In genomic region chrX:162643091-162643788, GRCm38 (mm10) we compare ENCODE assay signal across 8 mouse cellular contexts. TPM values are rescaled to one million over a fixed set of nuclear protein-coding genes. Genes with fewer than 3 reads are reported as not detected.
DNase-seq lines count a peak whose midpoint lies in the region; ATAC-seq and TF ChIP-seq lines count a peak whose summit lies in the region.

Gene Reps2 (minus strand): TSS chrX:162643649.

- no peak for TF ChIP-seq POLR2A in limb, embryonic 14.5 days (IDR thresholded peaks at IDR 0.05; ENCODE audit: borderline replicate concordance, extremely low read depth, insufficient read depth, insufficient read length)

- 18% methylated on average over 47 of the region's 61 CpGs for WGBS in embryonic facial prominence, embryonic 15.5 days
- 28% methylated on average over 50 of the region's 61 CpGs for WGBS in kidney, embryonic 14.5 days
- WGBS in limb, embryonic 14.5 days: 15% methylated on average over 32 of the region's 61 CpGs
- WGBS in midbrain, embryonic 15.5 days: 22% methylated on average over 45 of the region's 61 CpGs

- H3K27me3 ChIP-seq in embryonic facial prominence, embryonic 15.5 days: 0 out of 2 replicates have a peak, but pooled peaks cover 11% of the 10 kb centered on the region
- peaks cover 4% of the 10 kb centered on the region; the same call in 1 of the 2 replicates for H3K27me3 ChIP-seq in kidney, embryonic 14.5 days (ENCODE audit: control insufficient read depth, insufficient read depth, low read length)
- no peaks in the 10 kb centered on the region; the same call in 1 of the 2 replicates for H3K27me3 ChIP-seq in limb, embryonic 14.5 days (ENCODE audit: control insufficient read depth, insufficient read depth, low read length)
- H3K27me3 ChIP-seq in midbrain, embryonic 15.5 days (replicated peaks): peaks cover 5% of the 10 kb centered on the region; the same call in 1 of the 2 replicates

- no peaks in the 10 kb centered on the region for H3K36me3 ChIP-seq in embryonic facial prominence, embryonic 15.5 days
- H3K36me3 ChIP-seq in kidney, embryonic 14.5 days (ENCODE audit: control insufficient read depth, insufficient read depth, low read length): no peaks in the 10 kb centered on the region
- no peaks in the 10 kb centered on the region for H3K36me3 ChIP-seq in limb, embryonic 14.5 days (ENCODE audit: control insufficient read depth, insufficient read depth, low read length)
- H3K36me3 ChIP-seq in midbrain, embryonic 15.5 days (replicated peaks): no peaks in the 10 kb centered on the region

- no peak for ATAC-seq in CD4-positive, CD25-positive, alpha-beta regulatory T cell, adult 4 months
- ATAC-seq in embryonic facial prominence, embryonic 15.5 days (ENCODE audit: insufficient number of reproducible peaks, low FRiP score, low TSS enrichment, low read depth): peak; percentile 91
- peak; percentile 98 for ATAC-seq in kidney, embryonic 14.5 days (ENCODE audit: low FRiP score, low TSS enrichment)
- peak; percentile 91 for ATAC-seq in limb, embryonic 14.5 days (ENCODE audit: low FRiP score, low read depth)
- ATAC-seq in midbrain, embryonic 15.5 days (replicated peaks): peak; percentile 98

- H3K27ac ChIP-seq in embryonic facial prominence, embryonic 15.5 days (replicated peaks): no peak within 1 kb of the TSS
- no peak within 1 kb of the TSS for H3K27ac ChIP-seq in kidney, embryonic 14.5 days (ENCODE audit: low read depth, low read length)
- no peak within 1 kb of the TSS for H3K27ac ChIP-seq in limb, embryonic 14.5 days (replicated peaks; ENCODE audit: low read depth, low read length)
- peak within 1 kb of the TSS; percentile 45; the same call in 1 of the 2 replicates for H3K27ac ChIP-seq in midbrain, embryonic 15.5 days

- peak within 1 kb of the TSS; percentile 58 for H3K4me3 ChIP-seq in embryonic facial prominence, embryonic 15.5 days (replicated peaks)
- peak within 1 kb of the TSS; percentile 54 for H3K4me3 ChIP-seq in kidney, embryonic 14.5 days (ENCODE audit: low read length)
- peak within 1 kb of the TSS; percentile 52 for H3K4me3 ChIP-seq in limb, embryonic 14.5 days (replicated peaks; ENCODE audit: low read length)
- H3K4me3 ChIP-seq in midbrain, embryonic 15.5 days: peak within 1 kb of the TSS; percentile 68

- H3K9ac ChIP-seq in embryonic facial prominence, embryonic 15.5 days: peak within 1 kb of the TSS; percentile 42
- H3K9ac ChIP-seq in kidney, embryonic 14.5 days (ENCODE audit: low read depth, low read length): peak within 1 kb of the TSS; percentile 54; the same call in 1 of the 2 replicates
- H3K9ac ChIP-seq in limb, embryonic 14.5 days (ENCODE audit: low read depth, low read length, severe bottlenecking): peak within 1 kb of the TSS; percentile 59
- peak within 1 kb of the TSS; percentile 69 for H3K9ac ChIP-seq in midbrain, embryonic 15.5 days

- H3K9me3 ChIP-seq in embryonic facial prominence, embryonic 15.5 days (replicated peaks): no peaks in the 10 kb centered on the region
- no peaks in the 10 kb centered on the region for H3K9me3 ChIP-seq in kidney, embryonic 14.5 days (ENCODE audit: control insufficient read depth, low read length)
- H3K9me3 ChIP-seq in limb, embryonic 14.5 days (ENCODE audit: control insufficient read depth, low read length): no peaks in the 10 kb centered on the region
- H3K9me3 ChIP-seq in midbrain, embryonic 15.5 days: no peaks in the 10 kb centered on the region

- 0 out of 2 replicates have a peak, but pooled peaks cover 3% of the 10 kb centered on the region for H3K4me1 ChIP-seq in embryonic facial prominence, embryonic 15.5 days
- no peaks in the 10 kb centered on the region for H3K4me1 ChIP-seq in kidney, embryonic 14.5 days (ENCODE audit: control insufficient read depth, insufficient read depth, low read length)
- H3K4me1 ChIP-seq in limb, embryonic 14.5 days (ENCODE audit: control insufficient read depth, insufficient read depth, low read length): no peaks in the 10 kb centered on the region
- H3K4me1 ChIP-seq in midbrain, embryonic 15.5 days: no peaks in the 10 kb centered on the region

- H3K4me2 ChIP-seq in embryonic facial prominence, embryonic 15.5 days (replicated peaks): peak within 1 kb of the TSS; percentile 76
- peak within 1 kb of the TSS; percentile 70 for H3K4me2 ChIP-seq in kidney, embryonic 14.5 days (replicated peaks; ENCODE audit: low read depth, low read length)
- peak within 1 kb of the TSS; percentile 63 for H3K4me2 ChIP-seq in limb, embryonic 14.5 days (replicated peaks; ENCODE audit: low read depth, low read length, severe bottlenecking)
- peak within 1 kb of the TSS; percentile 63 for H3K4me2 ChIP-seq in midbrain, embryonic 15.5 days

- DNase-seq in CD4-positive, CD25-positive, alpha-beta regulatory T cell, adult 2 months (ENCODE audit: low read depth, low spot score): peak; percentile 51
- DNase-seq in heart, adult 9 months (ENCODE audit: low spot score in 2 of 2): peak; percentile 46 to 47
- peak; percentile 76 for DNase-seq in limb, embryonic 14.5 days (ENCODE audit: low spot score)
- DNase-seq in spleen, postnatal 14 days (ENCODE audit: low spot score in 2 of 2): peak; percentile 44 to 49

RNA-seq across cellular contexts. Expression of gene Reps2, which starts in this region (rescaled TPM):
- polyA plus RNA-seq in CD4-positive, CD25-positive, alpha-beta regulatory T cell, adult 4 months (2017; shearing (Covaris generic)): not detected
- polyA plus RNA-seq in embryonic facial prominence, embryonic 15.5 days (2015; fragmentation: Nextera tagmentation; extraction: Ambion mirVana): 1.7 and 2.1 TPM in 2 replicates
- polyA plus RNA-seq in kidney, embryonic 14.5 days (2014; fragmentation: Nextera tagmentation; extraction: Ambion mirVana): 1.6 and 2.3 TPM in 2 replicates
- 2.2 and 2.5 TPM in 2 replicates for polyA plus RNA-seq in limb, embryonic 14.5 days (2012; rRNA removed)
- polyA plus RNA-seq in limb, embryonic 14.5 days (2014; fragmentation: Nextera tagmentation; extraction: Ambion mirVana): 3.2 TPM in 2 replicates
- 3.7 and 4.6 TPM in 2 replicates for polyA plus RNA-seq in midbrain, embryonic 15.5 days (2015; fragmentation: Nextera tagmentation; extraction: Ambion mirVana)
